Mouse (Mus musculus) spleen, adult 12 weeks (tissue): ENCODE results near the gene Gm10031.
"Not testable (repeated sequence)": the region's sequence is repeated elsewhere in the genome, so short reads cannot be mapped to it uniquely, and the experiment has no call there.

Experiments used
- DNase-seq: peaks from one replicate; pipeline ENCODE4 v3.0.0; 2022; ENCODE audit warnings: low spot score

The Gm10031 gene

DNA sequence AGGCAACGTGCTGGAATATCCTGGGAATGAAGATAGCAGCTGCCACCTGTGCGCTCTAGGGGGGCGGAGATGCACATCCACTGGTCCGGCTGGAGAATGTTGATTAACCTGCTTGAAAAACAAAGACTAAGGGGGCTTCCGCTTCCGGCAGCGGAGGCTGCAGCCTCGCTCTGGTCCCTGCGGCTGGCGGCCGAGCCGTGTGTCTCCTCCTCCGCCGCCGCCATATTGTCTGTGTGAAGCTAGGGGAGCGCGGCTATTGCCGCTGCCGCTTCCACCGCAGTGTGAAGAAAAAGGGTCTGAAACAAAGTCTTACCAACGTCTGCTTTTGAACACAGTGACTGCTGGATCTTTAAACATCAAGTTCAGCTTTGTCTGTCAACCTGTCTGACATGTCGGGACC is at the start of gene Gm10031:
TSS of gene Gm10031 (plus strand) at position 171 of the 400 bp plus-strand sequence.
- not testable (repeated sequence) for DNase-seq

- DNase-seq = no peak
Measured at GRCm38 (mm10) chr1:156474854-156475253, 49.0 kb upstream of the Gm10031 start.

DNA sequence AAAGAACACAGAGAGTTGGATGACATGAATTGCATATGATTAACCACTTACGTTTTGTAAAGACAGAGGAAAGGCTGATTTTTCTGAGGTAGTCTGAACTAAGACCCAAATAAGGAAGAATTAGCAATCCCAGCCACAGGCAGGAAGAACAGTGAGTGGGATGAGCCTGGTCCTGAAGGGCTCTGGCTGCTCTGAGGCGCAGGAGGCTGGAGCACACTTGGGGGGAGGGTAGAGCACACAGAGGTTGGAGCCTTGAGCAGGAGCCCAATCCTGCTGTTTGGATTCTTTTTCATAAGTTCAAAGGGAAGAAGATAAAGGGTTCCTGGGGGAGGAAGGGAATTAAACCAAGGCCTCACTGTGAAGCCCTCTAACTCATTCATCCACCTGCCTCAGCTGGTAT is 47.8 kb upstream of the Gm10031 start:
- DNase-seq = no peak

DNA sequence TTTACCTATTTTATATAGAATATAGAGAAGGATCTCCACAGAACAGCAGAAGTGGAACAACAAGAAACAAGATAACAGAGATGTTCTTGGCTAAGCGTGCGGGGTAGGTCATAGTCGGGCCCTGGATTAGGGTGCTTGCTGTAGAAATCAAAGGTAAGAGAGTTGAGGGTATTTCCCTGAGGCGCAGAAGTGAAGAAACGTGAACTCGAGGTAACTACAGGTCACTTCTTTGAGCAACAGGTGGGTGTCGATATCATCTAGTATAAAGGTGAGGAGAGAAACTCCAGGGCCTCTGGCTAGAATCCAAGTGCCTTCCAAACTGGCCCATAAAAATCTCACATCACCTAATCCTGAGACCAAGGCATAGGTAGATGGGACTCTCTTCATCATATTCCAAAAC is 47.3 kb upstream of the Gm10031 start:
- no peak for DNase-seq

GRCm38 (mm10) chr1:156481826-156482225 is 42.0 kb upstream of the Gm10031 start:
- no peak for DNase-seq

- DNase-seq = no peak
Measured at GRCm38 (mm10) chr1:156487498-156487897, 36.3 kb upstream of the Gm10031 start.

DNA sequence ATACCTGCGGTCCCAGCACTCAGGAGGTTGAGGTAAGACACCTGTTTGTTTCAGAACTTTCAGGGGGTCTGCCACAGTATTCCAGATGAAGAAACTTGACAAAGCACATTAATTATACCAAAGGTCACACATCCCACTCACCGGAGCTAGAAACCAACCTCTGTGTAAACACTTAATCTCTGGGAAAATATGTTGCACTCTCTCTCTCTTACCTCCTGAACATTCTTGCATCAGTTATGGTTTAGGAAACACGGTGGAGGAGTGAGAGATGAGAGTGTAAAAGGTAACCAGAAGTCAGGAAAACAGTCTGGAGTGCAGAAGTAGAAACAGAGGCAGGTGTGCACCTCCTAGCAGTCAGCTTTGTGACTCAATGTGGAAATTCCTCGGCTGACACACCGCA is 35.8 kb upstream of the Gm10031 start:
- DNase-seq = no peak

GRCm38 (mm10) chr1:156491226-156491796 is 32.5 kb upstream of the Gm10031 start:
- DNase-seq = no peak

- DNase-seq = no peak
Measured at GRCm38 (mm10) chr1:156495025-156495424, 28.8 kb upstream of the Gm10031 start.

GRCm38 (mm10) chr1:156496910-156497309 is 26.9 kb upstream of the Gm10031 start:
- DNase-seq = no peak

- DNase-seq = no peak
Measured at GRCm38 (mm10) chr1:156504945-156505523, 18.8 kb upstream of the Gm10031 start.

GRCm38 (mm10) chr1:156505901-156506300 is 17.9 kb upstream of the Gm10031 start:
- DNase-seq = no peak

- DNase-seq = no peak
Measured at GRCm38 (mm10) chr1:156507753-156508152, 16.1 kb upstream of the Gm10031 start.

DNA sequence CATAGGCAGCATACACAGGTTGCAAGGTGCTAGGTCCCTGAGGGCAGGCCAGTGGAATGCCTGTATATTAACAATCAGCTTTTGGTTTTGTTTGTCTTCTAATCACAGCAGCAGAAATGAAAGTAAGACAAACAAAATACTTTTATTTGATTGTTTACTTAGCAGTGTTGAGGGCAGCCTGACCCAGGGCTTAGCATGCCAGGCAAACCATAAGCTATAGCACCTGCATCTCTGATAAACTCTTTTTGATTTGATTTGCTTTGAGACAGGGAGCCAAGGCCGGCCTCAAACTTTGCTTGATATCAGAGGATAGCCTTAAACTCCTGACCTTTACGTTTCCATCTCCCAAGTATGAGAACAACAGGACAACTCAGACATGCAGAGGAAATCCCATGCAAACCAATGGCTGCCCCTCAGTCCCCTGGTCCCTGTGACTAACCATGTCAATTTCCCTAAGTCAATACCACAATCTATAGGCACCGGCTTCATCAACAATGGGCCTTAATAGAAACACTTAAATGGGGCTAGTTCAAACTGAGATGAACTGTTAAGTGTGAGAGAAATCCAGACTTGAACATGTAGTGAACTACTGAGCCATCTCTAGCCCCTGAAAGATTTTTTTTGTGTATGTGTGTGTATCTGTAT is 3.6 kb upstream of the Gm10031 start:
- DNase-seq = no peak

GRCm38 (mm10) chr1:156521796-156522517 is 1.9 kb upstream of the Gm10031 start:
- DNase-seq = no peak

DNA sequence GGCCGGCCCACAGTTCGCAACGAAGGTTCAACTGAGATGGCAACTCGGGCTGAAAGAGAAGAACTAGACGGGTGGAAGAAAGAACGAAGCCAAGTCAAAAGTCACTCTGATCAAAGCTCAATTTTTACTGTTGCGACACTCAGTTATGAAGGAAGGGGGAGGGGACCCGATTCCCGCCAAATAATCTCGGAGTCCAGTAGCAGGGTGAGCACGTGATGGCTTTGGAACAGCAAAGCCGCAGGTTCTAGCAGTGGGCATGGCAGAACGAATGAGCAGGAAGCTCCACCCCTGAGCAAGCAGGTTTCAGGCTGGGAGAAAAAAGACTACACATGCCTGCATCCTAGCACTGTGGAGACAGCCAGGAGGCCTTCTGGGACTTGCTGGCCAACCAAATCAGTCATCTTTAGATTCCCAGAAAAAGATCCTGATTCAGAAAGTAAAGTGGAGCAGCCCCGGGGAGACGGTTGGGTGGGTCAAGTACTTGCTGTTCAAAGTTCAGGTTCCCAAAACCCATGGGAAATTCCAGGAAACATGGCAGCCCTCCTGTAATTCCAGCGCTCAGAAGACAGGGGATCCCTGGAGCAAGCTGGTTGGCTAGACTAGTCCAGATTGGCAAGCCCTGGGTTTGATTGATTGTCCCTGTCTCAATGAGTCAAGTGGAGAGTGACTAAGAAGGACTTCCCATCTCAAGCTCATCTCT is 8.8 kb downstream of the Gm10031 start:
- DNase-seq = not testable (repeated sequence)

GRCm38 (mm10) chr1:156533483-156533882 is 9.7 kb downstream of the Gm10031 start:
- no peak for DNase-seq

GRCm38 (mm10) chr1:156533911-156534310 is 10.1 kb downstream of the Gm10031 start:
- no peak for DNase-seq

DNA sequence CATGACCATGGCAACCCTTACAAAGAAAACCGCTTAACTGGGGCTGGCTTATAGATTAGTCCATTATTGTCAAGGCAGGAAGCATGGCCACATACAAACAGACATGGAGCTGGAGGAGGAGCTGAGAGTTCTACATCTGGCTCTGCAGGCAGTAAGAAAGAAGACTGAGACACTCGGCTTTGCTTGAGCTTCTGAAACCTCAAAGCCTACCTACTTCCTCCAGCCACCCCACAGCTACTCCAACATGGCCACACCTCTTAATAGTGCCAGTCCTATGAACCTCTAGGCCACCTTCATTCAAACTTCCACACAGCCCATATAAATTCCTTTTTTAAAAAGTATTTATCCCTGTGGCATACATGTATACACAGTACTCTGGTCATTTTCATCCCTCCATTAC is 13.2 kb downstream of the Gm10031 start:
- DNase-seq = no peak

DNA sequence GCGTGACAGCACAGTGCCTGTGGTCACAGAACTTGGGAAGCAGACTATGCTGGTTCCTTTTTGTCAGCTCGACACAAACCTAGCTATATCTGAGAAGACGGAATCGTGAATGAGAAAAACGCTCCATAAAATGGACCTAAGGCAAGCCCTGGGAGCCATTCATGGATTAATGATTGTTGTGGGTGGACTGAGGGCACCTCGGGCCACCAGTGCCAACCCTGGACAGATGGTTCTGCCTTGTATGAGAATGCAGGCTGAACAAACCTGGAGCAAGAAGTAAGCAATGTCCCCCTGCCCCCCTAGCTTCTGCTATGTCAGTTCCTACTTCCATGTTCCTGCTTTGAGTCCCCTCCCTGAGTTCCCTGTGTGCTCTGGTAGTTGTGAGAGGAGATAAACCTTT is 13.9 kb downstream of the Gm10031 start:
- DNase-seq = no peak

DNA sequence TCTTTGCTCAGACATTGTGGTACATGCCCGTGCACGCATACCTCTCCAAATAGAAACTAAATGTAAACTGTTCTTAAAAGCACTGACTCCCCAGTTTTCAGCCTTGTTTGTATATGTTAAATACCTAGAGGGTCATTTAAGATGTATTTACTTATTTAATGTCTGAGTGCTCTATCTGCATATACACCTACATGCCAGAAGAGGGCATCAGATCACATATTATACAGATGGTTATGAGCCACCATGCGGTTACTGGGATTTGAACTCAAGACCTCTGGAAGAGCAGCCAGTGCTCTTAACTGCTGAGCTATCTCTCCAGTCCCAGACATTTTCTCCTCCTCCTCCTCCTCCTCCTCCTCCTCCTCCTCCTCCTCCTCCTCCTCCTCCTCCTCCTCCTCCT is 14.6 kb downstream of the Gm10031 start:
- no peak for DNase-seq

GRCm38 (mm10) chr1:156539787-156540560 is 16.2 kb downstream of the Gm10031 start:
- DNase-seq = no peak
